Mouse (Mus musculus) telencephalon, adult 2 months (tissue): ENCODE measurements at regions not wholly inside any gene's neighbourhood (a gene's known extent, or its start where the extent isn't known, plus 50 kb on each side); places are given as distances from the start of the nearest gene placed in this dataset.

Experiments
- DNase-seq: peaks from one replicate; pipeline ENCODE4 v3.0.0-alpha.2; 2011; ENCODE audit warnings: low read depth, low spot score

- DNase-seq: no peak
Observed at GRCm38 (mm10) chr17:75756487-75756886, 204.7 kb upstream of the Fam98a start.

- no peak for DNase-seq
Observed at GRCm38 (mm10) chr17:75716458-75716857, 164.7 kb upstream of the Fam98a start.

DNA sequence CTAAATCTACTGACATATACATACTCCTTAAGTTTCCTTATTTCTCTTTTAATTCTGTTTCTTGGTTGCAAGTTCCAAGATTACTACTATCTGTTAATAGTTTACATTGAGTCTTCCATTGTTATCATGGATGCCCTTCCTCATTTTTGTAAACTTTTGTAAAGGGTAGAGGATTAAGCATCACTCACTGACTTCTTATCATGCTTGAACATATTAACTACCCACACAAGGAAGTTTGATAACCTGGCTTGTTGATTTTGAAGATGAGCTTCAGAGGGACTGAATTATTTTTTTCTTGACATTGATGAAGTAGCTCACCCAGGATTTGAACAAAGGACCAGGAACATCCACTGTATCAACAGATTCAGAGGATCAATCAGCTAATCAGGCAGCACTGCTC, 162.8 kb upstream of the Fam98a start:
- DNase-seq: no peak

- DNase-seq: no peak
Observed at GRCm38 (mm10) chr17:75714059-75714458, 162.3 kb upstream of the Fam98a start.

GRCm38 (mm10) chr17:75707687-75708086, 155.9 kb upstream of the Fam98a start:
- peak; percentile 46 for DNase-seq

GRCm38 (mm10) chr17:75705357-75705756, 153.6 kb upstream of the Fam98a start:
- no peak for DNase-seq

GRCm38 (mm10) chr17:75703865-75704264, 152.1 kb upstream of the Fam98a start:
- DNase-seq: no peak

DNA sequence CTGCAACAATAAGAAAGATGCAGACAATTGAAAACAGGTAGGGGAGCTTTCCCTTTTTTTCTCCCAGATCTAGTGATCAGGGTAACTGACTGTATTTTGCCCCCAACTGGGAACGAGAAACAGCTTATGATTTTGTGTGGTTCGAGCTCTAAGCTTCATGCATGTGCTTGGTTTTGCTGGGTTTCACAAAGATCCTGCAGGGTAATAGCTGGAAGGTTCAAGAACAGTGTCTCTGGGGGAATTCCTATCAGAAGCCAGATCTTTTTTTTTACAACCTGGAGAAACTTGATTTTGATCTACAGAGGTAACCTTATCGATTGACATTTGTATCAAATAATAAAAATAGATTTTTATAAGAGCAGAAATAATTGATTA, 145.0 kb upstream of the Fam98a start:
- no peak for DNase-seq

GRCm38 (mm10) chr17:75696103-75696728, 144.5 kb upstream of the Fam98a start:
- DNase-seq: no peak

DNA sequence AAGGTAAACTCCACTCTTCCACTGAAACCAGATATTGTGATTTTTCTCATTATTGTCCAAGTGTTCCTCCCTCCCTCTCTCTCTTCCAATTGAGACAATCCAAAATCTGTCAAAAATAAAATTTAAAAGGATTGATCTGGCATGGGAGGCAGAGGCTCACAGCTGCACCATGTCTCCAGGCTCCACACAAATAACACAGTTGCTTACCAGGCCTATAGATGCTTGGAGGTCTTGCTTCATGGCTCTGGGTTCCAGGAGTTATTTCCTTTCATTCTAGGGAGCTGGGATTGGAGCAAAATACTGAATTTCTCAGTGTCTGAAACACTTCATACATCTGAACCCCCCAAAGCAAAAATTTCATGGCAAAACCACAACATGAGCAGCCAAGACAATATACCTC, 134.2 kb upstream of the Fam98a start:
- DNase-seq: no peak

DNA sequence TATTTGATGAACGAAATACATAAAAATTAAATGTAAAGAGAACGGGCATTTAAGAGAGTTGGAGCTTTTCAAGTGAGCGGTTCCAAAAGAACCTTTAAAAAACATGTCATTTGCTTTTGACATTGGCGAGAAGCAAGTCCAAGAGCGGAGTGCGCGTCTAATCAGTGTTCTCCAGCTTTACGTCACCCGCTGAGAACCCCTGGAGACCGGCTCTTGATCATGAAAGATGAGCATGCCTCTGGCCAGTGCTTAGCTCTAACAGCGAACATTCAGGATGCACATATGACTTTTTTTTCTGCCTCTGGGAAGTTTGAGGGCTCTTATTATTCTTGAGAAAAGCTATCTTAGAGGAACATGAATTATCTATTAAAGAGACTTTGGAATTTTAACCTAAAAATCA, 95.2 kb upstream of the Fam98a start:
- no peak for DNase-seq

- DNase-seq: no peak
Observed at GRCm38 (mm10) chr17:75644698-75645097, 93.0 kb upstream of the Fam98a start.

- DNase-seq: no peak
Observed at GRCm38 (mm10) chr17:75642311-75642710, 90.6 kb upstream of the Fam98a start.

- no peak for DNase-seq
Observed at GRCm38 (mm10) chr17:75641010-75641498, 89.3 kb upstream of the Fam98a start.

- DNase-seq: no peak
Observed at GRCm38 (mm10) chr17:75640575-75640974, 88.8 kb upstream of the Fam98a start.

DNA sequence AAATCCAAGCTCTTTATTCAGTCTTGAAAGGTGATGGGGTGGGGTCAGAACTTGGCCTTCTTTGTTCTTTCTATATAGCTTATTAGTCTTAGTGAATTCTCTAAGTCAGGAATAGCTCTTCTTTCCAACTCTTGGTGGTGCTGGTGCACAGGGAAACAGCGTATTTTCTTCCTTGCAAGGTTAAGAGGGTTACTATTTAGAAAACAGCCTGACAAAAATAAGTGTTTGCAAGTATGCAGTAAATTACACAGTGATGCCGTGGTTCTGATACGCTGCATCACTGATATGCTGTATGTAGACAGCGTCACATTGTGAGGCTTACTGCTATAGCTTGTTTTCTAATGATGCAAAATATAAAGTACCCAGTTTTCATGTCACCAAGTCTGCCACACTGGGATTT, 78.1 kb upstream of the Fam98a start:
- peak; percentile 27 for DNase-seq

GRCm38 (mm10) chr17:75619472-75619871, 67.7 kb upstream of the Fam98a start:
- DNase-seq: no peak

- DNase-seq: no peak
Observed at GRCm38 (mm10) chr17:75618514-75618913, 66.8 kb upstream of the Fam98a start.

DNA sequence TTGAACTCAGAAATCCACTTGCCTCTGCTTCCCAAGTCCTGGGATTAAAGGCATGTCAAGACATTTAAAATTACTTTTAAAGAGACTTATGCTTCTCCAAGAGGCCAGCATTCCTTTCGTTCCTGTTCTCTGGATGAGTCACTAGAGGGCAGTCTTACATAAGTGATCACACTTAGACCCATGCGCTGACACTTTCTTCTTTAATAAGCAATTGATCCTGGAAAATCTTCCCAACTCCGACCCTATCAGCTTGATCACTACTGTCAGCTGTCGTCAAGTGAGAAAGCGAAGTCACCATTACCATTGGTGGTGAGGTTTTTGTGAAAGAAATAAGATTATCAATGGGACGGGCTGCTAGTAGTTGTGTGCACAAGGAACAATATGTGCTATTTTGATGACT, 65.5 kb upstream of the Fam98a start:
- peak; percentile 32 for DNase-seq

- no peak for DNase-seq
Observed at GRCm38 (mm10) chr17:75615335-75615734, 63.6 kb upstream of the Fam98a start.

DNA sequence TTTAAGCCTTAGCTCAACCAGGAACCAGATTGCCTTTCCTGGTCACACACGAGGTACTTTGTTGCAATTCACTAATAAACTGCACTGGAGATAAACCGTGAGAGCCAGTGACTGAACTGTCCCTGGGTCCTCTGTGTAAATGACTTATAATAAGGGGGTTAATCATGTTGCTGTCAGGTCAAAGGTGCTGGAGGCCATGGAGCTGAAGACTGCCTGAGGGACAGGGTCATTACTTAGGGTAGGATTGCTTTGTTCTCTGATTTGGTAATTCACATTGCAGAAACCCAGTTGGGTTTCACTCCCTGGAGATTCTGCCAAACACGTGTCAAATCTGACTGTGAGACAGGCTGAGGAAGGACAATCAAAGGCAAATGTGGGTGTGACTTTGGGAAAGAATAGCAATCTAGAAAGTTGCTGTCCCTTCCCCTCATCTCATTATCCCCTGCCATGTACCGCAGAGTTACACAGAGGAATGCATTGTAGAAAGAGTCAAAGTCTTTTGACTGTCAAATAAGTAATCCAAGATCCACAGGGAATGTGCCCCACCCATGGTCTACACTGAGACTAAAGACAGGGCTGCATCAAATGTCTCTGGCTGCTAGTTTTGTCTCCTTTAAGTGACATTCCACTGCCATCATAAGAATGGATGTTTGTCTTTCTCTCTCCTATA, 51.8 kb upstream of the Fam98a start:
- DNase-seq: no peak
